Mouse (Mus musculus): ENCODE results near the gene Ddx39. TPM values are rescaled to one million over a fixed set of nuclear protein-coding genes. Genes with fewer than 3 reads are reported as not detected.

Ddx39 gene
- polyA plus RNA-seq, 1 experiment from 2014 or later: 134 TPM

DNA sequence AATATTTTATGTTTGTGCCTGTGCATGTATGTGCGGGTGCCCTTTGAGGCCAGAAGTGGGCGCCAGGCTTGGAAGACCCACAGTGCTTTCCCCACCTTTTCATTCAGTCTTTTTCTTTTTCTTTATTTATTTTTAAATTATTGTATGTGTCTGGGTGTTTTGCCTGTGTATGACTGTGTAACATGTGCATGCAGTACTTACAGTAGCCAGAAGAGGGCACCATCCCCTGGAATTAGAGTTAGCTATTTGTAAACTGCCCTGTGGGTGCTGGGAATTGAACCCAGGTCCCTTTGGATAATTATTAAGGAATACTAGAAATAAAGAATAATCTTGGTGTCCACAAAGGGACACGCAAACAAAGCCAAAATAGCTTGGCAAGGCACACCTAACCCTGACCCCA, 41.3 kb downstream of the Ddx39 start:
- no peak overlapping the region for H3K4me2 ChIP-seq (replicated peaks)
- H3K36me3 ChIP-seq: no peaks in the 10 kb centered on the region
- H3K4me3 ChIP-seq (replicated peaks): no peak overlapping the region
- 0 out of 2 replicates have a peak, but pooled peaks cover 6% of the 10 kb centered on the region for H3K4me1 ChIP-seq
- no peaks in the 10 kb centered on the region for H3K9me3 ChIP-seq (replicated peaks)
- no peak overlapping the region for H3K9ac ChIP-seq
- no peaks in the 10 kb centered on the region for H3K27me3 ChIP-seq
- ATAC-seq (ENCODE audit: insufficient number of reproducible peaks, low FRiP score, low TSS enrichment, low read depth): no peak
- no peak overlapping the region for H3K27ac ChIP-seq (replicated peaks)
- 93% methylated on average over 3 of the region's 3 CpGs for whole genome bisulfite sequencing

DNA sequence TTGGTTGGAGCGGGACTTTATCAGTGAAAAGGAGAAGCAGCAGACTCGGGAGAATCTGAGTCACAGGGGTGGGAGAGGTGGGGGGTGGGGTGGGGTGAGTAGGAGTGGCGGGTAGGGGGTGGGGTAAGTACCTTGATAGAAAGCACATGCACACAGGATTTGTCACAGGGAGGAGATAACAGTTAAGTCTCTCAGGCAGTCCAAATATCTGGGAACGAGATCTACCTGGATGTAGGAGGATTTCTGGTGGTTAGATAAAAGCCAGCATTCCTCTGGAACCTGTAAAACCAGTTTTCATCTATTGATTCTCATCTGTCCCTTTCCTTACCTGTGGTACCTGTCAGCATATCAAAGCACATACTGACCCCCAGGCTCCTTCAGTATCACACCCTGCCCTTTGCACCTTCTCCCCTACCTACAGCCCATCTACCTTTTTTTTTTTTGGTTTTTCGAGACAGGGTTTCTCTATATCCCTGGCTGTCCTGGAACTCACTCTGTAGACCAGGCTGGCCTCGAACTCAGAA, 42.2 kb downstream of the Ddx39 start:
- 0 out of 2 replicates have a peak, but pooled peaks cover 6% of the 10 kb centered on the region for H3K4me1 ChIP-seq
- no peaks in the 10 kb centered on the region for H3K27me3 ChIP-seq
- no peaks in the 10 kb centered on the region for H3K9me3 ChIP-seq (replicated peaks)
- no peaks in the 10 kb centered on the region for H3K36me3 ChIP-seq
- no peak overlapping the region for H3K9ac ChIP-seq
- H3K27ac ChIP-seq (replicated peaks): no peak overlapping the region
- no peak overlapping the region for H3K4me3 ChIP-seq (replicated peaks)
- no peak overlapping the region for H3K4me2 ChIP-seq (replicated peaks)
- WGBS: 67% methylated on average over 6 of the region's 6 CpGs
- ATAC-seq (ENCODE audit: insufficient number of reproducible peaks, low FRiP score, low TSS enrichment, low read depth): 0 out of 2 replicates have a peak, but pooled peaks have one; percentile 24

DNA sequence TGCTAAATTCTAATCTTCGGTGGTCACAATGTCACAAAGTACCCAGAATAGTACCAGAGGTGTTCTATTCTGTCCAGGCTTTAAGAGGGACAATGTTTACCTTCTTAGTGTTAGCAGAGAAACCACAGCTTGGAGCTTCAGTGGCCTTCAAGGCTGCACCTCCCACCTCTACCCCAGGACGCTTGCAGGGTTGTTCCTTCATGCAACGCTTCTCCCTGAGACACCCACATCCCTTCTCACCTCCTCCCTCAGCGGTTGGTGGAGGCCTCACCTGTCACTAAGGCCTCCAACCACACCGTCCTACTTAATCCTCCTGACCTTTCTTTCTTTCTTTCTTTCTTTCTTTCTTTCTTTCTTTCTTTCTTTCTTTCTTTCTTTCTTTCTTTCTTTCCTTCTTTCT, 43.3 kb downstream of the Ddx39 start:
- 74% methylated on average over 5 of the region's 5 CpGs for WGBS
- no peak for ATAC-seq (ENCODE audit: insufficient number of reproducible peaks, low FRiP score, low TSS enrichment, low read depth)
- 0 out of 2 replicates have a peak, but pooled peaks cover 6% of the 10 kb centered on the region for H3K4me1 ChIP-seq
- H3K27ac ChIP-seq (replicated peaks): no peak overlapping the region
- no peaks in the 10 kb centered on the region for H3K9me3 ChIP-seq (replicated peaks)
- no peak overlapping the region for H3K9ac ChIP-seq
- H3K4me2 ChIP-seq (replicated peaks): no peak overlapping the region
- no peaks in the 10 kb centered on the region for H3K27me3 ChIP-seq
- no peak overlapping the region for H3K4me3 ChIP-seq (replicated peaks)
- H3K36me3 ChIP-seq: no peaks in the 10 kb centered on the region

DNA sequence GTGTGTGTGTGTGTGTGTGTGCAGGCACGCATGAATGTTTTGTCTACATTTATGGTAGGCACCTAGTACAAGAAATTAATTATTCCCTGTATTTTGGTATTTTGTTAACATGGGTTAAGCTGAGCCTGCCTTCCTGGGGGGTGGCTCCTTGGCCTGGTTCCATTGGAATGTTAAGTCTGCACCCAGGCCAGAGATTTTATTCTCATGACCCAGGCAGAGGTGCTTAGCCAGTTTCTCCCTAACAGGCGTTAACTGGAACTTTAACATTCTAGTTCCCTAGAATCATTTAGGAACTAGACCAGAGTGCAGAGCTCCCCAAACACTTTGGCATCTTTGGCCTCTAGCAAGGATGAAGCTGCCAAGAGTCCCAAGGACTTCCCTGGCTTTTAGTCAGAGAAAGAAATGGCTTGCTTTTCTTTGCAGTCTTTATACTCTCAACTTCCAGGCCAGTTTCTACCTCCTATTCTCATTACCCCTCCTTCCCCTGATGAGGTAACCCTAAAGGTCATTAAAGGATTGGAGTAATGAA, 44.3 kb downstream of the Ddx39 start:
- Histone ChIP-seq H3K27me3 (no peaks in the 10 kb centered on the region), H3K9ac (no peak overlapping the region), H3K27ac (replicated peaks) (no peak overlapping the region), H3K4me3 (replicated peaks) (no peak overlapping the region), H3K36me3 (no peaks in the 10 kb centered on the region), H3K4me2 (replicated peaks) (no peak overlapping the region), H3K9me3 (replicated peaks) (no peaks in the 10 kb centered on the region), H3K4me1 (0 out of 2 replicates have a peak, but pooled peaks cover 6% of the 10 kb centered on the region)
- WGBS: 59% methylated on average over 2 of the region's 2 CpGs
- no peak for ATAC-seq (ENCODE audit: insufficient number of reproducible peaks, low FRiP score, low TSS enrichment, low read depth)

DNA sequence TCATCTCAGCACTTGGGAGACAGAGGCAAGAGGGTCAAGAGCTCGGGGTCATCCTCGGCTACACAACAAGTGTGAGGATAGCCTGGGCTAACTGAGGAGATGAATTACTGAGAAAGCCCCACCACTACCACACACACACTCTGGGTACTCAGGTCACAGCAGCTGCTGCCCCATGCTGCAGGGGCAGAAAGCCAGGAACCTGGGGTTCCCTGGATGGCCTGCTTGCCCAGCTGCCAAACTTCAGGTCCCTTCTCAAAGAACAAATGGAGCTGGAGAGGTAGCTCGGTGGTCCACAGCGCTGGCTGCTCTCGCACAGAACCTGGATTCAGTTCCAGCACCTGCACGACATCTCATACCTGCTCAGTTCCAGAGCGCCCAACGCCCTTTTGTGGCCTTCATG, 49.1 kb downstream of the Ddx39 start:
- no peaks in the 10 kb centered on the region for H3K9me3 ChIP-seq (replicated peaks)
- no peak overlapping the region for H3K4me2 ChIP-seq (replicated peaks)
- 89% methylated on average over 8 of the region's 8 CpGs for WGBS
- no peak overlapping the region for H3K4me3 ChIP-seq (replicated peaks)
- no peaks in the 10 kb centered on the region for H3K36me3 ChIP-seq
- no peak for ATAC-seq (ENCODE audit: insufficient number of reproducible peaks, low FRiP score, low TSS enrichment, low read depth)
- no peaks in the 10 kb centered on the region for H3K27me3 ChIP-seq
- H3K4me1 ChIP-seq: 0 out of 2 replicates have a peak, but pooled peaks cover 6% of the 10 kb centered on the region
- H3K27ac ChIP-seq (replicated peaks): no peak overlapping the region
- no peak overlapping the region for H3K9ac ChIP-seq

DNA sequence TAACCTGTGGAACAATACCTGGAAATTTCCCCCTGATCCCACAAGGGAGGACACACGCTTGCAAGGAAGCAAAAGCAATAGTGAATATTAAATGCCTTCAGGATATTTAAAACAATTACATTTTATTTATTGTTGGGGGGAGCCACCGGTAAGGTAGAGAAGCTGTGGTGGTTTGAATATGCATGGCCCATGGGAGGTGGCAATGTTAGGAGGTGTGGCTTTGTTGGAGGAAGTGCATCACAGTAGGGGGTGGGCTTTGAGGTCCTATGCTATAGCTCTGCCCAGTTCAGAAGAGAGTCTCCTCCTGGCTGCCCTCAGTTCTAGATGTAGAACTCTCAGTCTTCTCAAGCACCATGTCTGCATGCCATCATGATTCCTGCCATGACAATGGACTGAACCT, 49.7 kb downstream of the Ddx39 start:
- no peak overlapping the region for H3K9ac ChIP-seq
- 84% methylated on average over 2 of the region's 2 CpGs for WGBS
- H3K4me1 ChIP-seq: no peaks in the 10 kb centered on the region
- no peak overlapping the region for H3K27ac ChIP-seq (replicated peaks)
- no peak for ATAC-seq (ENCODE audit: insufficient number of reproducible peaks, low FRiP score, low TSS enrichment, low read depth)
- no peaks in the 10 kb centered on the region for H3K27me3 ChIP-seq
- H3K9me3 ChIP-seq (replicated peaks): no peaks in the 10 kb centered on the region
- H3K4me2 ChIP-seq (replicated peaks): no peak overlapping the region
- H3K4me3 ChIP-seq (replicated peaks): no peak overlapping the region
- no peaks in the 10 kb centered on the region for H3K36me3 ChIP-seq

DNA sequence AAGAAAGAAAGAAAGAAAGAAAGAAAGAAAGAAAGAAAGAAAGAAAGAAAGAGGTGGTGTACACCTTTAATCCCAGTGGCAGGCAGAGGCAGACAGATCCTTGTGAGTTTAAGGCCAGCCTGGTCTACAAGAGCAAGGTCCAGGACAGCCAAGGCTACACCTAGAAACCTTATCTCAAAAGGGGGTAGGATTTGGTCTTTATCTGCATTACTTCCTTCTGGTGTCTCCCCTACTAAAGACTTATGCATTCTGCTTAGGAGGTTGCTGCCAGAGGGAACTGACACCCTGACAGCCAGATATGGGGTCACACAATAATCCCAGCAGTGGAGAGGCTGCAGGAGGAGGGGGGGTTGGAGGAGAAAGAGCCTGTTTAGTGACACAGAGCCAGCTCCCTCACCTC, 50.7 kb downstream of the Ddx39 start:
- H3K27ac ChIP-seq (replicated peaks): no peak overlapping the region
- H3K4me1 ChIP-seq: no peaks in the 10 kb centered on the region
- H3K4me3 ChIP-seq (replicated peaks): no peak overlapping the region
- no peak for ATAC-seq (ENCODE audit: insufficient number of reproducible peaks, low FRiP score, low TSS enrichment, low read depth)
- H3K27me3 ChIP-seq: no peaks in the 10 kb centered on the region
- no peaks in the 10 kb centered on the region for H3K9me3 ChIP-seq (replicated peaks)
- no peak overlapping the region for H3K4me2 ChIP-seq (replicated peaks)
- no peak overlapping the region for H3K9ac ChIP-seq
- H3K36me3 ChIP-seq: no peaks in the 10 kb centered on the region

DNA sequence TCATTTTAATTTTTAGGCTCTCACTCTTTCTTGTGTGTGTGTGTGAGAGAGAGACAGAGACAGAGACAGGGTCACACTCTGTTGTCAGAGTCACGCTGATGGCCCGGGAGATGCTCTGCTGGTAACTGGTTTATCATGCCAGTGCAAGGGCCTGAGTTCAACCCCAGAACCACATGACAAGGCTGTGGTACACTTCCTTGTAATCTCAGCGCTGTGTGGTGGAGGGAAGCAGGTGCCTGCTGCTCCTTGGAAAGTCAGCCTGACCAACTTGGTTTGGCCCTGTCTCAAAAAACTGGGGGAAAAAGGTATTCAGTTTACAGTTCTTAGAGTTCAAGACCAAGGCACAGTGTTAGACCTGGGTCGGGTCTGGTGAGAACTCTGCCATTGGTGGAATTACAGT, 52.5 kb downstream of the Ddx39 start:
- H3K4me3 ChIP-seq (replicated peaks): no peak overlapping the region

DNA sequence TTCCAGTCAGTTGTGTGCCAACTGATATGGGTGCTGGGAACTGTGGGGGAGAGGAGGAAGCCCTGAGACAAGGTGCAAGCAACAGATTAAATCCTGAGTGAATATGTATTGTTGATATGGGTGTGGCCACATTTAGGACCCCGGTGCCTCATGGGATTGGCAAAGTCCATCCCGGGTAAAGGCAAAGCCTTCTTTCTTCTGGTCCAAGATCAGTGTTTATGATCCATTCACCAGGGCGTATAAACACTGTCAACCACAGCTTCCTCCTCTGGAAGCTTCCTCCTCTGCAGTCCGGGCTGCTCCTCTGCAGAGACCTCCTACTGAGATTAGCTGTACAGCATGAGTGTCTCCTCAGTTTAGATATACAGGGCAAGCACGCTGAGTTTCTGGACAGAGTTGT, 53.5 kb downstream of the Ddx39 start:
- H3K27me3 ChIP-seq: no peaks in the 10 kb centered on the region
- H3K36me3 ChIP-seq: no peaks in the 10 kb centered on the region
- H3K9me3 ChIP-seq (replicated peaks): no peaks in the 10 kb centered on the region
- no peak overlapping the region for H3K9ac ChIP-seq
- ATAC-seq (ENCODE audit: insufficient number of reproducible peaks, low FRiP score, low TSS enrichment, low read depth): no peak
- no peak overlapping the region for H3K4me2 ChIP-seq (replicated peaks)
- peaks cover 13% of the 10 kb centered on the region for H3K4me1 ChIP-seq
- H3K27ac ChIP-seq (replicated peaks): no peak overlapping the region
- H3K4me3 ChIP-seq (replicated peaks): no peak overlapping the region
- WGBS: 48% methylated on average over 5 of the region's 5 CpGs

More for the DNA sequence above, 52.5 kb downstream of the Ddx39 start:
- H3K9ac ChIP-seq: no peak overlapping the region
- no peaks in the 10 kb centered on the region for H3K9me3 ChIP-seq (replicated peaks)
- no peaks in the 10 kb centered on the region for H3K27me3 ChIP-seq
- H3K36me3 ChIP-seq: no peaks in the 10 kb centered on the region
- H3K4me1 ChIP-seq: peaks cover 2% of the 10 kb centered on the region
- no peak for ATAC-seq (ENCODE audit: insufficient number of reproducible peaks, low FRiP score, low TSS enrichment, low read depth)
- WGBS: 81% methylated on average over 4 of the region's 4 CpGs
- no peak overlapping the region for H3K4me2 ChIP-seq (replicated peaks)
- H3K27ac ChIP-seq (replicated peaks): no peak overlapping the region

DNA sequence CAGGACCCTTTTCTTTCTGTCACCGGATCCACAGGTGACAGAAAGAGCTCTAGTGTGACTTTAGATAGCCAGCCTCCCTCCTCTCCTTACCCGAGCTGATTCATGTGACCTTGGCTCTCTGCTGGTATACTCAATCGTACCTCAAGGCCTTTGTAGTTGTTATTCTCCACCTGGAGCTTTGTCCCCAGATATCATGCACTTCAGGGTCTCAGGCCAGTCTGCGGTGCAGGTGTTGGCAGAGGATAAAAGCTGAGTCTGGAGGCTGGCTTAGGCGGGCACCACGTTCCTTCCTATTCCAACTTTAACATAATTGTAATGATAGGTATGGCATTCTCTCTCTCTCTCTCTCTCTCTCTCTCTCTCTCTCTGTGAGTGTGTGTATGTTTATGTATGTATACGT, 54.7 kb downstream of the Ddx39 start:
- H3K27ac ChIP-seq (replicated peaks): no peak overlapping the region
- WGBS: 71% methylated on average over 7 of the region's 7 CpGs
- H3K9me3 ChIP-seq (replicated peaks): no peaks in the 10 kb centered on the region
- H3K4me2 ChIP-seq (replicated peaks): no peak overlapping the region
- no peaks in the 10 kb centered on the region; the same call in 1 of the 2 replicates for H3K27me3 ChIP-seq
- H3K4me1 ChIP-seq: peaks cover 13% of the 10 kb centered on the region
- no peak for ATAC-seq (ENCODE audit: insufficient number of reproducible peaks, low FRiP score, low TSS enrichment, low read depth)
- H3K9ac ChIP-seq: no peak overlapping the region
- H3K4me3 ChIP-seq (replicated peaks): no peak overlapping the region
- H3K36me3 ChIP-seq: no peaks in the 10 kb centered on the region

DNA sequence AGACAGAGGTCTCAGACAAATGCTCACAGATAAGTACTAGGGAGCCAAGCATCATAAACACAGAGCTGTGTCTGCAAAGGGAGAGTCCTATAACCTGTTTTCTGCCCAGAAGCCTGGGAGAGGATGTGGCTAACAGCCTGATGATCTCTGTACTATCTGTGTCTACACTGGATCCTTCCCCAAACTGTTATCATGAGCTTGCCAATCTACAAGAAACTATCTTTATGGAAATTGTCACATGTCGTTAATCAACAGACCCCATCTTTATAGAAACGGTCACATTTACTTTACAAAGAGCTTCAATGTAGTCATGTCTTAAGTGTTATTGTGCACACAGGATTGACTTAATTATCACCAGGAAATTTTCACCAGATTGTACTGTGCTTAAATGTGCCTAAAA, 55.7 kb downstream of the Ddx39 start:
- Histone ChIP-seq H3K9me3 (replicated peaks) (no peaks in the 10 kb centered on the region), H3K27me3 (no peaks in the 10 kb centered on the region; the same call in 1 of the 2 replicates), H3K9ac (no peak overlapping the region), H3K4me2 (replicated peaks) (no peak overlapping the region), H3K27ac (replicated peaks) (no peak overlapping the region), H3K36me3 (no peaks in the 10 kb centered on the region), H3K4me1 (peaks cover 13% of the 10 kb centered on the region), H3K4me3 (replicated peaks) (no peak overlapping the region)
- no peak for ATAC-seq (ENCODE audit: insufficient number of reproducible peaks, low FRiP score, low TSS enrichment, low read depth)
- WGBS: 77% methylated on average over 2 of the region's 2 CpGs

DNA sequence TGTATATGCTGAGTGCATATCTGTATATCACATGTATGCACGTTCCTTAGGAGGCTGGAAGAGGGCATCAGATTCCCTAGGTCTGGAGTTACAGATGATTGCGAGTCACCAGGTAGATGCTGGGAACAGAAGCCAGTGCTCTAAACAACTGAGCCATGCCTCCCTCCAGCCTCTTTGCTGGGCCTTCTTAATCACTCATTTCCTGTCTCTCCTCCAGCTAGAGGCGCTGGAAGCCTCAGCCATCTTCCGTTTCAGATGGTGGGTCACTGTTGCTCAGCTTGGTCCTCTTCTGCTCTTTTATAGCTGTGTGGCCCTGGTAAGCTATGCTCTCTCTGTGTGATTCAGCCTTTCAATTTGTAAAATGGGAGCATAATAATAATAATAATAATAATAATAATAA, 56.8 kb downstream of the Ddx39 start:
- Histone ChIP-seq H3K4me2 (replicated peaks) (no peak overlapping the region), H3K9ac (no peak overlapping the region), H3K4me3 (replicated peaks) (no peak overlapping the region), H3K4me1 (peaks cover 13% of the 10 kb centered on the region), H3K9me3 (replicated peaks) (no peaks in the 10 kb centered on the region), H3K36me3 (no peaks in the 10 kb centered on the region), H3K27me3 (no peaks in the 10 kb centered on the region; the same call in 1 of the 2 replicates), H3K27ac (replicated peaks) (no peak overlapping the region)
- no peak for ATAC-seq (ENCODE audit: insufficient number of reproducible peaks, low FRiP score, low TSS enrichment, low read depth)
- 42% methylated on average over 4 of the region's 4 CpGs for WGBS
